Mouse (Mus musculus): ENCODE measurements around the gene Iqgap2.

DNA sequence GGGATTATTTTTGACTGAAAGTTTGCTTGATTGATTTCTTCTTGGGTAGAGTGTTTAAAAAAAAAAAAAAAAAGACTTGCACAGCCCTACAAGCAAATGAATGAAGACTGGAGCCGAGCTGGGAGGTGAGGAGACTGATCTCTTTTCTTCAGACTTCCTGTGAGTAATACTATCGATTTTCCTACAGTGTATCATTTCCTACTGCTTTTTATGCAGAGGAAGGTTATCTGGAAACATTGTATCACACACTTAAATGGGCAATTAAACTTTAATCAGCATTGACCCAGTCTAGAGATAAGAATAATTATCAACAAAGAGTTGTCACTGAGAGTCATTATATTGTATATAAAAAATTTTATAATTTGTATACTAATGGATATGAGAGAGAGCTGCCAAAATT, 261.0 kb downstream of the Iqgap2 start:
- no peak for TF ChIP-seq POLR2A (IDR thresholded peaks at IDR 0.05; ENCODE audit: low read depth, low read length)
- no peak for TF ChIP-seq CTCF (IDR thresholded peaks at IDR 0.05; ENCODE audit: borderline replicate concordance, insufficient read depth, low read length)

All from embryonic fibroblast, embryonic 13.5 days (primary cell).